Mouse (Mus musculus) intestine, postnatal 0 days (tissue): ENCODE measurements around the gene Tcf7l2. TPM values are rescaled to one million over a fixed set of nuclear protein-coding genes. Genes with fewer than 3 reads are reported as not detected.
A peak's percentile ranks its signal among the peaks of the same experiment; 100 is the strongest.

ENCODE experiments used
- ATAC-seq: fragments of 200-750 bp; cut with Nextera tagmentation; 2 replicates; pipeline ENCODE4 v1.8.0; 2017; ENCODE audit warnings: mild to moderate bottlenecking, moderate TSS enrichment, moderate library complexity
- H3K27ac ChIP-seq: fragments of 300-500 bp; sonication (generic); 2 replicates; pipeline ENCODE4 v1.5.1; 2014; ENCODE audit warnings: mild to moderate bottlenecking, low read depth, low read length, moderate library complexity
- H3K27me3 ChIP-seq: fragments of 300-500 bp; sonication (generic); replicated peaks from 2 replicates; pipeline ENCODE4 v1.6.1; 2014; ENCODE audit warnings: low read length, mixed read lengths; ENCODE audit not compliant: control insufficient read depth, insufficient read depth
- H3K36me3 ChIP-seq: fragments of 300-500 bp; sonication (generic); 2 replicates; pipeline ENCODE4 v1.6.1; 2014; ENCODE audit warnings: mild to moderate bottlenecking, moderate library complexity; ENCODE audit not compliant: control insufficient read depth, insufficient read depth
- H3K4me1 ChIP-seq: fragments of 300-500 bp; sonication (generic); replicated peaks from 2 replicates; pipeline ENCODE4 v1.6.1; 2014; ENCODE audit warnings: antibody characterized with exemption, low read length, mixed read lengths; ENCODE audit not compliant: control insufficient read depth, insufficient read depth
- H3K4me2 ChIP-seq: fragments of 300-500 bp; sonication (generic); replicated peaks from 2 replicates; pipeline ENCODE4 v1.6.1; 2014; ENCODE audit warnings: low read depth, mild to moderate bottlenecking, moderate library complexity
- H3K4me3 ChIP-seq: fragments of 300-500 bp; sonication (generic); 2 replicates; pipeline ENCODE4 v1.5.1; 2014; ENCODE audit warnings: low read depth, low read length
- H3K9ac ChIP-seq: fragments of 300-500 bp; sonication (generic); 2 replicates; pipeline ENCODE4 v1.6.1; 2014; ENCODE audit warnings: mild to moderate bottlenecking, low read depth, low read length
- H3K9me3 ChIP-seq: fragments of 300-500 bp; sonication (generic); 2 replicates; pipeline ENCODE4 v1.6.1; 2016; ENCODE audit warnings: mixed run types; ENCODE audit not compliant: control insufficient read depth
- CTCF ChIP-seq: sonication (generic); IDR thresholded peaks from 2 replicates; pipeline ENCODE4 v1.5.1; 2016; ENCODE audit warnings: low read depth, mild to moderate bottlenecking, control low read depth, antibody characterized with exemption, moderate library complexity
- whole genome bisulfite sequencing: fragments of 180-500 bp; shearing (Covaris S2); extraction: QIAGEN DNeasy Blood & Tissue Kit; methylation state at CpG from one replicate; pipeline ENCODE4 v1.1.7; 2014; 5-methylcytosine and 5-hydroxymethylcytosine counted together
- polyA plus RNA-seq: library from polyadenylated mRNA; unstranded; fragments of >200 nt; fragmentation: Nextera tagmentation; extraction: Ambion mirVana; gene quantifications from 2 replicates; pipeline ENCODE4 v1.2.1, GENCODE M21; 2015

The Tcf7l2 gene
- polyA plus RNA-seq, 1 experiment from 2014 or later, result 32.4 TPM

DNA sequence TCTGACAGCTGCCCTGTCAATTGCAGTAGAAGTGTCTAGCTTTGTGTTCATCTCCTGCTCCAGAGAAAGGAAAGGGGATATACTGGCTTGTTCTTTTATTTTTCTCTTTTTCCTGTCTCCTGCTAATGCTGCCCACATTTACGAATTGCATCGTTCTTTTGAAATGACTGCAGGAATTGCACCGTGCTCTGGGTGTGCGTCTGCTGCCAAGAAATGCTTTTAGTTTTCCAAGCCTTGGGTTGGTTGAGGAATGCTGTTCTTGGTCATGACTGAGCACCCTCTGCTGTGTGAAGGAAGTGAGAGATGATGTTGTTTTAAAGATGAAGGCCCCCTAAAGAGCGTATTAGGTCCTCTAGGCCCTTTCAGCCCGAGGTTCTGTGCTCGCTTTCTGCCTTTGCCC, 75.4 kb downstream of the Tcf7l2 start:
- ATAC-seq, result no peak
- H3K4me1 ChIP-seq, result no peaks in the 10 kb centered on the region
- H3K9ac ChIP-seq, result no peak overlapping the region
- peaks cover 27% of the 10 kb centered on the region for H3K36me3 ChIP-seq
- no peaks in the 10 kb centered on the region for H3K27me3 ChIP-seq
- H3K9me3 ChIP-seq, result no peaks in the 10 kb centered on the region
- H3K4me2 ChIP-seq, result no peak overlapping the region
- no peak overlapping the region for H3K27ac ChIP-seq
- H3K4me3 ChIP-seq, result no peak overlapping the region
- WGBS, result 87% methylated on average over 7 of the region's 7 CpGs
- TF ChIP-seq CTCF, result no peak

DNA sequence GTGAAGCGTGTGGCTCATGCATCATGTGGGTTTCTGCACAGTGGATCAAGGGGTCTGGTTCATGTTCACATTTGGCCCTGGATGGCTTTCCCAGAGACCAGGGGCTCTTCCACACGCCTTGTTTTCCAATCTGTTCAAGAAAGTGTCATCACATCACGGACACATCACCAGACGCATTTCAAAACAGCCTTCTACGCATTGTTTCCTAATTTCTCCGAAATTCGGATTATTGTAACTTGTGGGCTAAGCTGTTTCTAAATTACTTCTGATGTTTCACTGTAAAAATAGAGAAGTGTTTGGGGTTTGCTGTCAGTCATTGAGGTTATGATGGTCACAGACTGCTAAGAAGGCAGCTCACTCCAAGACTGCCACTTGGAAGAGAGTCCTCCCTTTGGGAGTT, 78.6 kb downstream of the Tcf7l2 start:
- Histone ChIP-seq H3K36me3 (peaks cover 30% of the 10 kb centered on the region), H3K4me3 (no peak overlapping the region), H3K9ac (no peak overlapping the region), H3K4me1 (no peaks in the 10 kb centered on the region), H3K27ac (no peak overlapping the region), H3K27me3 (no peaks in the 10 kb centered on the region), H3K4me2 (no peak overlapping the region), H3K9me3 (no peaks in the 10 kb centered on the region)
- TF ChIP-seq CTCF, result no peak
- 94% methylated on average over 7 of the region's 7 CpGs for WGBS
- ATAC-seq, result no peak

DNA sequence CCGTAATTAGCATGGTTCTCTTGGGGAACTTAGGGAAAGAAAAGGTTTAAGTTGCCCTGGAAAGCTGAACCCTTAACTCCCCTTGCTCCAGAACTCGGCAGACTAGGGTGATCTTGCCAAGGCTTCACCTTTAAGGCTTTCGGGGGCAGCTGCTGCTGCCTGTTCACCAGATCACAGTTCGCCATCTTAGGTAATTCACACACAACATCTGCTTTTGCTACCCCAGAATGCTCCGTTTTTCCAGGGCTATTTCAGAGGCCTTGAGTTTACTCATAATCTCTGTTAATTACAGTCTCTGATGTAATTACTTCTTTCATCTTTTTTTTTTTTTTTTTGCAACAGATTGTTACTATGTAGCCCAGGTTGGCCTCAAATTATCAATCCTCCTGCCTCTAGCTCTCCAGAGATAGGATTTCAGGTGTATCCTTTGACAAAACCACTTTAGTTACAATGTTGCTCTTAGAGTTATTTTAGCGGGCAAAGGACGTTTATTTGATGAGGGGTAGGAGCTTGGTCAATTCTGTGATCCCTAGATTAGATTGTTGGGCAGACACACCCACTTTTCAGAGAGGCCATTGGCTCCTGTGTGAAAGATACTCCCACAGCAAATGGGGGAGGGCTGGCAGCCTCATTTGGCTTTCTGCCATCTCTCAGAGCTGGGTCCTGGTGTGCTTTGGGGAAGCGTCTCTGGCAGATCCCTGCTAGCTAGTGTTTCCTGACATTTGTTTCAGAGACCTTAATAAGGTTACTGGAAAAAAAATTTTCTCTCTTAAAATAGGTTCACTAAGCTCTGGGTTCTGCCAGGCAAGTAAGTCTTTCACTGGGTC, 83.6 kb downstream of the Tcf7l2 start:
- H3K27ac ChIP-seq, result no peak overlapping the region
- no peak overlapping the region for H3K4me3 ChIP-seq
- H3K4me2 ChIP-seq, result no peak overlapping the region
- H3K36me3 ChIP-seq, result peaks cover 32% of the 10 kb centered on the region
- H3K27me3 ChIP-seq, result no peaks in the 10 kb centered on the region
- H3K9me3 ChIP-seq, result no peaks in the 10 kb centered on the region
- WGBS, result 33% methylated on average over 8 of the region's 8 CpGs
- ATAC-seq, result no peak
- H3K4me1 ChIP-seq, result peaks cover 12% of the 10 kb centered on the region
- TF ChIP-seq CTCF, result no peak
- H3K9ac ChIP-seq, result no peak overlapping the region

DNA sequence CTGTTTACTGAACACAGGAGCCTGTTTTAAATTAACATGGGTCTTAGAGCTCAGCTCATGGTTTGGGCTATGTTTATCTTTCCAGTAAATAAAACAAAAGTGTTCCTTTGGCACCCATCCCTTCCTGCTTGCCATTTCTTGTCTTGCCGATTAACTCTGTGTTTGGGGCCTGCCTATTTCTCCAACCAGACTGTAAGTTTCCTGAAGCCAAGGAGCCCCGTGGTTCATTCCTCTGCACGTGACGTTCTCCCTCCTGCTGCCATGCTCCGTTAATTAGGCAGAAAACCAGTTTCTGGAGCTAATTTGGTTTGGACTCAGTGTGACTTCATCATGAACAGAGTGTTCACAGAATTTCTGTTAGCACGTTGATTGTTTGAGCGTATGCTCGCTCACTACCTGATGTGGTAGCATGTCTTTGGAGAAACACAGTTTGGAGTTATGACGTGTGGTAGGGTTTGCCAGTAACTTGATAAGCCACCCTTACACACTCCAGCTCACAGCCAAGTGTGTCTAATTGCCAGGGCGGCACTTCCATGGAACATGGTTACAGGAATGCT, 84.4 kb downstream of the Tcf7l2 start:
- Histone ChIP-seq H3K9me3 (no peaks in the 10 kb centered on the region), H3K27me3 (no peaks in the 10 kb centered on the region), H3K9ac (no peak overlapping the region), H3K4me3 (no peak overlapping the region), H3K36me3 (peaks cover 24% of the 10 kb centered on the region), H3K4me2 (no peak overlapping the region), H3K27ac (no peak overlapping the region; the same call in 1 of the 2 replicates), H3K4me1 (peaks cover 12% of the 10 kb centered on the region)
- 69% methylated on average over 10 of the region's 10 CpGs for WGBS
- no peak for TF ChIP-seq CTCF
- no peak for ATAC-seq

DNA sequence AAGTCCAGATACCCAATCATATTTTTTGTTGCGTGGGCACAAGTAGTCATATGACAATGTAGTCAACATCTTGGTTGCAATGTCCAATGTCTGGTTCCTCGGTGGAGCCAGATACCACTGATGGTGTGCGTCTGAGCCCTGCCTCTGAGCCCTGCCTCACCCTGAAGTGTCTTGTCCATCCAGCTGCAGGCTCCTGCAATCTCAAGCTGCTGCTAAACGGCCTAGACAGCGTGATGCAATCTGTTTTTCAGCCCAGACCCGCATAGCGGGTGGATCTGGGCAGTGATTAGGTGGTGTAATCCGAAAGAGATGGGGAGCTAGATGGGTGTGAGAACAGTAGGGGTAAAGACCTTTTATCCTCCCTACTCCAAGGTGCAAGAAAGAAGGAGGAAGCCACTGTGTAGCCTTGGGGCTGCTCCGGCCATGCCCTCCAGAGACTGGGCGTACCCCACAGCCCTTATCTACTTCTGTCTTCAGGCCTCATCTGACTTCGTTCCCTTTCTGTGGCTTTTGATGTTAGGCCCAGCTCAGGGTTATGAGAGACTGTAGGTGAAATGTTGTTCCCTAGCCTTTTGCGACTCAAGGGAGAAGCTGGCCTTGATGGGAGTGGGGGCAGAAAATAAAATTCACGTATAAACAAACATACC, 86.1 kb downstream of the Tcf7l2 start:
- no peak overlapping the region for H3K27ac ChIP-seq
- no peak overlapping the region for H3K4me2 ChIP-seq
- H3K9me3 ChIP-seq, result no peaks in the 10 kb centered on the region
- peaks cover 12% of the 10 kb centered on the region for H3K4me1 ChIP-seq
- ATAC-seq, result peak; percentile 66
- WGBS, result 48% methylated on average over 13 of the region's 13 CpGs
- TF ChIP-seq CTCF, result no peak
- H3K36me3 ChIP-seq, result peaks cover 16% of the 10 kb centered on the region; the same call in 1 of the 2 replicates
- H3K4me3 ChIP-seq, result no peak overlapping the region
- H3K27me3 ChIP-seq, result no peaks in the 10 kb centered on the region
- no peak overlapping the region for H3K9ac ChIP-seq

DNA sequence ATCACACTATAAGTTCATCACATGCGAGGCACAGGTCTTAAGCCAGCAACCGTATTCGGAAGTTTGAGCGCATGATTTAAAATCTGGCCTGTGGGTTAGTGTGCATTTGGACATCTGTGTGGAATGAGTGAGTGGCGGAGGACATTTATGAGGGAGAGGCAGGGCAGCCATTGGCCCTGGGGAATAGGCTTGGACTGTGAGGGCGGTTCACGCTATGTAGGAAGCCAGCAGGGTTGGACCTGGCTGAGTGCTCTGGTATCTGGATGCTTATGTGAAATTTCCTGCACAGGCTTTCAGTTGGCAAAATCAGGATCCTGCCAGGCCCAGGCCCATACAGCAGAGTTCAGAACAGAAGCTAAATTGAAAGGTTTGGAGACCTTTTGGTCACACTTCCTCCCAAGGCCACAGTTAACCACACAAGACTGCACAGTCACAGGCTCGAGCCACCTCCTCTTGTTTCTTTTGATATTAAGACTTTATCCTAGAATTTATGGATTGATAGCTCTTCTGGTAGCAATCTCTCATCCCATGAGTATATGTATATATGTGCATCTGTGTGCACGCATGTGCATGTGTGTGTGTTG, 89.4 kb downstream of the Tcf7l2 start:
- peaks cover 21% of the 10 kb centered on the region; the same call in 1 of the 2 replicates for H3K36me3 ChIP-seq
- no peak for TF ChIP-seq CTCF
- no peak overlapping the region for H3K27ac ChIP-seq
- H3K9ac ChIP-seq, result no peak overlapping the region
- no peak for ATAC-seq
- no peak overlapping the region for H3K4me3 ChIP-seq
- H3K4me1 ChIP-seq, result peaks cover 4% of the 10 kb centered on the region; the same call in 1 of the 2 replicates
- no peak overlapping the region for H3K4me2 ChIP-seq
- no peaks in the 10 kb centered on the region for H3K27me3 ChIP-seq
- WGBS, result 85% methylated on average over 9 of the region's 9 CpGs
- no peaks in the 10 kb centered on the region for H3K9me3 ChIP-seq
